Mouse (Mus musculus): ENCODE measurements at regions not wholly inside any gene's neighbourhood (a gene's known extent, or its start where the extent isn't known, plus 50 kb on each side); places are given as distances from the start of the nearest gene placed in this dataset.

GRCm38 (mm10) chr11:8772541-8772940, 108.2 kb upstream of the Tns3 start:
- TF ChIP-seq CTCF (IDR thresholded peaks at IDR 0.05; ENCODE audit: low read depth): no peak
- no peak for TF ChIP-seq EP300 (optimal IDR thresholded peaks at IDR 0.05)

Data from stomach, postnatal 0 days (tissue).